Mouse (Mus musculus) forebrain, postnatal 0 days (tissue): ENCODE results near the gene Gm49395. TPM values are rescaled to one million over a fixed set of nuclear protein-coding genes. Genes with fewer than 3 reads are reported as not detected.

Experiments used
- ATAC-seq: fragments of 200-750 bp; cut with Nextera tagmentation; 2 replicates; pipeline ENCODE4 v1.8.0; 2017; ENCODE audit warnings: mild to moderate bottlenecking, moderate library complexity
- DNase-seq: peaks from one replicate; pipeline ENCODE4 v3.0.0-alpha.2; 2015
- H3K27ac ChIP-seq: fragments of 300-500 bp; sonication (generic); 2 replicates; pipeline ENCODE4 v1.5.1; 2014; ENCODE audit warnings: low read depth, mild to moderate bottlenecking, antibody characterized with exemption, low read length, moderate library complexity, mixed read lengths
- H3K27me3 ChIP-seq: fragments of 300-500 bp; sonication (generic); 2 replicates; pipeline ENCODE4 v1.6.1; 2014; ENCODE audit warnings: mild to moderate bottlenecking, low read length, mixed read lengths; ENCODE audit not compliant: insufficient read depth
- H3K36me3 ChIP-seq: fragments of 300-500 bp; sonication (generic); 2 replicates; pipeline ENCODE4 v1.6.1; 2014; ENCODE audit warnings: mild to moderate bottlenecking, moderate library complexity; ENCODE audit not compliant: insufficient read depth
- H3K4me1 ChIP-seq: fragments of 300-500 bp; sonication (generic); 2 replicates; pipeline ENCODE4 v1.6.1; 2014; ENCODE audit warnings: antibody characterized with exemption; ENCODE audit not compliant: insufficient read depth
- H3K4me2 ChIP-seq: fragments of 300-500 bp; sonication (generic); 2 replicates; pipeline ENCODE4 v1.6.1; 2014; ENCODE audit warnings: low read depth, mild to moderate bottlenecking, moderate library complexity
- H3K4me3 ChIP-seq: fragments of 300-500 bp; sonication (generic); 2 replicates; pipeline ENCODE4 v1.5.1; 2014; ENCODE audit warnings: low read depth, low read length, mixed read lengths
- H3K9ac ChIP-seq: fragments of 300-500 bp; sonication (generic); 2 replicates; pipeline ENCODE4 v1.6.1; 2014; ENCODE audit warnings: mild to moderate bottlenecking
- H3K9me3 ChIP-seq: fragments of 300-500 bp; sonication (generic); 2 replicates; pipeline ENCODE4 v1.6.1; 2016; ENCODE audit warnings: low read length
- CTCF ChIP-seq: sonication (generic); IDR thresholded peaks from 2 replicates; pipeline ENCODE4 v1.5.1; 2016; ENCODE audit warnings: antibody characterized with exemption, control low read depth, low read depth
- WGBS: fragments of 180-500 bp; shearing (Covaris S2); extraction: QIAGEN DNeasy Blood & Tissue Kit; methylation state at CpG from one replicate; pipeline ENCODE4 v1.1.7; 2014; 5-methylcytosine and 5-hydroxymethylcytosine counted together
- polyA plus RNA-seq: library from polyadenylated mRNA; unstranded; fragments of >200 nt; fragmentation: Nextera tagmentation; extraction: Ambion mirVana; gene quantifications from 2 replicates; pipeline ENCODE4 v1.2.1, GENCODE M21; 2015
- total RNA-seq: library from RNA; depleted of rRNA; stranded (reverse); fragments of >200 nt; gene quantifications from 2 replicates; pipeline ENCODE4 v1.2.3, GENCODE M21; 2014

Gm49395 gene
- total and polyA plus RNA-seq, 2 experiments from 2014 or later = 3.5 to 4.1 TPM

DNA sequence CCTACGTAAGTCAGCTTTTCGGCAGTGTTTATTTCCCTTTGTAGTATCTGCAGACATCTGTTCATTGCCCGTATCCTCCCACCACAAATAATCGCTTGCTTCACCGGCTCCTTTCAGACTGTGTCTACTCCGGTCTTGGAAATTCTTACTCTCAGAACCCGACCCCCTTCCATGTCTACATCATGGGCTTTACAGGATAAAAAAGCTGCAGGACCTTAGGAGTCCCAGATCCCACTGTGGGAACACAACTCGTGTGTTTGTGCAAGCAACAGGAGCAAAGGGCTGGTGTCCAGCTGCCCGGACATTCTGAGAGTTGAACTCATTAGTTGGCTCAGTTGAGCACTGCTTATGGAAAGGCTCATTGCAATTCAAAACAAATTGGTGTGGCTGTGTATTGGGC lies 46.9 kb downstream of the Gm49395 start:
- 11% methylated on average over 9 of the region's 9 CpGs for WGBS
- no peak overlapping the region for H3K9ac ChIP-seq
- no peak for TF ChIP-seq CTCF
- H3K4me3 ChIP-seq = no peak overlapping the region
- ATAC-seq (no peak), DNase-seq (no peak)
- no peak overlapping the region for H3K27ac ChIP-seq
- no peaks in the 10 kb centered on the region for H3K4me1 ChIP-seq
- H3K36me3 ChIP-seq = no peaks in the 10 kb centered on the region
- H3K4me2 ChIP-seq = peak overlapping the region; percentile 23; the same call in 1 of the 2 replicates
- no peaks in the 10 kb centered on the region for H3K9me3 ChIP-seq
- no peaks in the 10 kb centered on the region for H3K27me3 ChIP-seq

DNA sequence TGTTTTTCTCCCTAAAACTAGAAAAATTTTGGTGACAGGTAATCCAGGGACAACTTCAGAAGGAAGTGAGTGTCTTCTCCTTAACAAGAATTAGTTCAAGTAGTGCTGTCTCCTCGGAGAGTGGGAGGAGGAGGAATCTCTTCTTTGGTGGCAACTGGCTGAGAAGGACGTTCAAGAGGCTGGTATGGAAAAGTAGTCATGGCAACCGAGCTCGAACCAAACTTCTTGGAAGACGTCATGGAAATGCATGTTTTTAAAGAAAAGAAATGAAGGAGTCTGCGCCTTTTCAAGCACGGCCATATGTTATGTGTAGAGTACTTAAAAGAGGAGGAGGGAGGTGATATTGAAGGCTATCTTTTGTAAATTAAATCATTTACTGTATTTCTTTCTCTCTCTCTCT lies 49.2 kb downstream of the Gm49395 start:
- Histone ChIP-seq H3K9me3 (no peaks in the 10 kb centered on the region), H3K36me3 (no peaks in the 10 kb centered on the region), H3K4me3 (no peak overlapping the region), H3K4me2 (no peak overlapping the region), H3K9ac (no peak overlapping the region), H3K27ac (no peak overlapping the region), H3K4me1 (no peaks in the 10 kb centered on the region), H3K27me3 (no peaks in the 10 kb centered on the region)
- ATAC-seq (peak; percentile 74), DNase-seq (peak; percentile 48)
- WGBS = 56% methylated on average over 7 of the region's 7 CpGs
- no peak for TF ChIP-seq CTCF

DNA sequence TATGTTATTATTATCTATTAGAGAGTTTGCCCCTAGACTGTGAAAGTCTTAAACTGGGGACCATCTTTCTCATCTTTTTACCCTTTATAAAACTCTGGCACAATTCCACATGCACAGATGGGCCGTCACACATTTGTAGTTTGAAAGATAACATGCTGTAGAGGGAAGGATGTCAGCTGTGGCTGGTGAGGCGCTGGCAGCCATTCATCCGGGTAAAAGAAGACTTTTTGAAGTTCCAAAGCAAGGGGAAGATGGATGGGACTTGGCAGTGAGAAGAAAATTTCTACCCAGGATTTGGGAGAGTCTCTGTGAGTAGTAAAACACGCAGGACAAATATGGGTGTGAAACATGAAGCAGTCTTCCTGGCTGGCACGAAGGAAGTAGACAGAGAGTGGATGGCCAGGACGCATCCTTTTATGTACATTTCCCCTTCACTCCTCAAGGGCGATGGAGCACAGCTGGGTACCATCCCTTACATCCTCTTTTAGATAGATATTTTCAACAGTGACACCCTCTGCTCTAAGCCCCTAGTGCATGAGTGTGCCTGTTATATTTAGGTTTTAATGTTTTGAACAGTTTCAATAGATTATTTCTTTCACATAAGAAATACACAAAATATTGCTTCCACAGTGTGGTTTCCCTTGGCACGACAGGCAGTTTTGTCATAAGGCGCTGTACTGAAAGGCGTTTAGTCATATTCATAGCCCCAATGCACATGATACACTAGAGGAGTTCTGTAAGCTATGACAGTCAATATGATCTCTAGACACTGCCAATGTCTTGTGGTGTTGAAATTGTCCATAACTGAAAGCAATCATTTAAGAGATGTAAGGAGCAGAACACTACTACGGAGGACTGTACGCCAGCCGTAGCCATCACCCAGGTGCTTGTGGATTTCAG lies 50.8 kb downstream of the Gm49395 start:
- no peak for TF ChIP-seq CTCF
- Histone ChIP-seq H3K4me3 (no peak overlapping the region), H3K27ac (no peak overlapping the region), H3K27me3 (no peaks in the 10 kb centered on the region), H3K9ac (no peak overlapping the region), H3K4me2 (no peak overlapping the region), H3K4me1 (no peaks in the 10 kb centered on the region), H3K36me3 (no peaks in the 10 kb centered on the region), H3K9me3 (no peaks in the 10 kb centered on the region)
- ATAC-seq (peak; percentile 78), DNase-seq (peak; percentile 57)
- WGBS = 68% methylated on average over 13 of the region's 13 CpGs

DNA sequence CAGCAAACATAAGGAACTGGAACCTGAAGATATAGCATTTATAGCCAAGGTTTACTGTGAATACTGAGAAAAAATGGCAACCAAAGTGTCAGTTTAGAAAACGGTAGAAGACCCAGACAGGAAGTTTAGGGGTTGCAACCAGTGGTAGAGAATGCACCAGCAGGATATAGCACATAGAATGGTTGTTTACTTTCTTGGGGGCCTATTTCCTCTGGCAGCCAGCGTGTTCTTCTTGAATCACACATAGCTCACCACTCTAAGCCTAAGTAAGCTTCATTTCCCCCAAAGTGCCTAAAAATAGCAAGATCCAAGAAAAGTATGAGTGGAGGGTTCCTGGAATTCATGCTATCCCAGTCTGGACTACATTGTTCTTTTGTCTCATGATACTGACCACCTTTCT lies 59.1 kb downstream of the Gm49395 start:
- Histone ChIP-seq H3K27ac (no peak overlapping the region), H3K36me3 (no peaks in the 10 kb centered on the region), H3K9me3 (no peaks in the 10 kb centered on the region), H3K4me2 (no peak overlapping the region), H3K9ac (no peak overlapping the region), H3K4me1 (no peaks in the 10 kb centered on the region), H3K4me3 (no peak overlapping the region), H3K27me3 (no peaks in the 10 kb centered on the region)
- no peak for TF ChIP-seq CTCF
- no peak for ATAC-seq
- DNase-seq = no peak
- WGBS = 76% methylated on average over 2 of the region's 2 CpGs

DNA sequence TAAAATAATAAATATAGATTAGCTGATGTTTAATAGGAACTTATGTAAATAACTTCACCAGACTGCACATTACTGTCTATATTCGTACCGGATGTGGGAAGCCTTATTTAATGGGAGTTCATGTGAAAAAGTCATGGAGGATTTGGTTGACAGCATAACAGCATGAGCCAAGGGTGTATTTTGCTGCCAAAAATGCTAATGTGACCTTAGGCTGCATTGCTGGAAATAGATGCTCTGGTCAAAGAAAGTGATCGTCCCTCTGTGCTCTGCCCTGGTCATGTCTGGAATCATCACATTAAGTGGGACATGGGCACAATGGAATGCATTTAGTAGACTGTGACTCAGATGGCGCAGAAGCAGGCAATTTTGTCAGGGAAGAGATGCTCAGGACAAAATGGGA lies 64.4 kb downstream of the Gm49395 start:
- no peak overlapping the region for H3K4me2 ChIP-seq
- 51% methylated on average over 4 of the region's 4 CpGs for WGBS
- no peak overlapping the region for H3K4me3 ChIP-seq
- H3K9me3 ChIP-seq = no peaks in the 10 kb centered on the region
- DNase-seq (no peak), ATAC-seq (no peak)
- H3K27me3 ChIP-seq = no peaks in the 10 kb centered on the region
- no peak overlapping the region for H3K27ac ChIP-seq
- no peak overlapping the region for H3K9ac ChIP-seq
- no peaks in the 10 kb centered on the region for H3K4me1 ChIP-seq
- no peak for TF ChIP-seq CTCF
- no peaks in the 10 kb centered on the region for H3K36me3 ChIP-seq

DNA sequence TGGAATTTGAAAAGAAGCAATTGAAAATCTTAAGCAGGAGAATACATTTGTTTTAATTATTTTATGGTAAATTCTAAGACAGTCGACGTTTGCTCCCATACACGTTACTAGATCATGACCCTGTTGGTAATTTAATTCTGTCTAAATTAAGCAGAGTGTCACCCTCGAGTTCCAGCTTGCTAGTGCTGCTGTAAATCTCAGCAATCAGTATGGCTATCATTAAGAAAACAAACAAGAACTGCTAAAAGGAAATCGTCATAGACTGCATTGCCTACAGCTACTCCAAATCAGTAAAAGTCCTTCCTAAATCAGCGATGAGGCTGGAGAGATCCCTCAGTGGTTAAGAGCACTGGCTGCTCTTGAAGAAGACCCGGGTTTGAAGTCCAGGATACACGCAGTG lies 66.3 kb downstream of the Gm49395 start:
- no peak overlapping the region for H3K4me3 ChIP-seq
- no peak for ATAC-seq
- H3K4me1 ChIP-seq = no peaks in the 10 kb centered on the region
- H3K4me2 ChIP-seq = no peak overlapping the region
- no peaks in the 10 kb centered on the region for H3K9me3 ChIP-seq
- no peaks in the 10 kb centered on the region for H3K27me3 ChIP-seq
- DNase-seq = no peak
- H3K36me3 ChIP-seq = no peaks in the 10 kb centered on the region
- TF ChIP-seq CTCF = no peak
- WGBS = 84% methylated on average over 8 of the region's 8 CpGs
- no peak overlapping the region for H3K27ac ChIP-seq
- H3K9ac ChIP-seq = no peak overlapping the region

DNA sequence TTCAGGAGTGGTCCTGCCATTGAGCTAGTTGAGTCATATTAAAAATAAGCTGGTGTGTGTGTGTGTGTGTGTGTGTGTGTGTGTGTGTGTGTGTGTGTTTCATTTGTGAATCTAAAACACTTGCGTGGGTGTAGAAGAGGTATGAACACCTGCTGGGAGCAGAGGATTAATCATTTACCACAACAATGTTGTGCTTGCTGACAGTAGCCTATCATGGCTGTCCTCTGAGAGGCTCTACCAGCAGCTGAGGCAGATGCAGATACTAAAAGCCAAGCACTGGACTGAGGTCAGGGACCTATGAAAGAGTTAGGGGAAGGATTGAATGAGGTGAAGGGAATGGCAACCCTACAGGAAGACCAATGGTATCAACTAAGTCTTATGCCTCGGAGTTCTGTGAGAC lies 68.6 kb downstream of the Gm49395 start:
- ATAC-seq (no peak), DNase-seq (no peak)
- 83% methylated on average over 2 of the region's 2 CpGs for WGBS
- Histone ChIP-seq H3K9ac (no peak overlapping the region), H3K27ac (no peak overlapping the region), H3K4me1 (no peaks in the 10 kb centered on the region), H3K4me2 (no peak overlapping the region), H3K27me3 (no peaks in the 10 kb centered on the region), H3K36me3 (no peaks in the 10 kb centered on the region), H3K4me3 (no peak overlapping the region), H3K9me3 (no peaks in the 10 kb centered on the region)
- TF ChIP-seq CTCF = no peak
